Mouse (Mus musculus): ENCODE data around the gene Astn2. TPM values are rescaled to one million over a fixed set of nuclear protein-coding genes. Genes with fewer than 3 reads are reported as not detected.

Gene Astn2
- polyA plus RNA-seq, 1 experiment: 1.1 TPM

DNA sequence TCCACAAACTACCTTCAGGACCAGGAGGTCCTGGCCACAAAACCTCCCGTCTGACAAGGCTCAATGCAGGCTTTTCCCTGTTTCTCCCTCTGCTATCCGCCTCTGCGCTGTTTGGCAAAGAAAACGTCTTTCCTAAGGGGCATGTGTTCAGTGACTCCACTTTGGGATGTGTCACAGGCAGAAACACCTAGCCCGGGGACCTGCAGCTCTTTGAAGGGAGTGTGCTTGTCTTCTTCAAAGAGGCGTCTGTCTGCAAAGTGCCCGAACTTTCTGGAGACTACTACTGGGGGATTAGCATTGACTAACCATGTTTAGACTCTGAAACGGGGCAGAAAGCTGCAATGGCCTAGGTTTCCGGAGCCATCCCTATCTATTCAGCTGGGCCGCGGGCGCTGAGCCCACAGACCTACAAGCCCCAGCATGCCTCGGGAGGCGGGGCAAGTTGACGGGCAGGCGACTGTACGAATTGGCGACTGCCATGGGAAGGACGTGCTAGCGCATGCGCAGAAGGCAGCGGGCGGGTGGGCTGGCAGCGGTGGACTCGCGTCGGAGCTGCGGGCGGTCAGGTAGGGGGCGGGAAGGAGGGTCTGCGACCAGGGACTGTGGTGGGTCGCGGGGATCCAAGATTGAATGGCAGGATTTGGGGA is 799.8 kb downstream of the Astn2 start, which contains the start of gene Trim32:
Trim32 (plus strand) TSS at position 483 of the 647 bp plus-strand sequence.
- Histone ChIP-seq H3K4me1 (ENCODE audit: control insufficient read depth, insufficient read depth, low read length) (no peaks in the 10 kb centered on the region; the same call in 1 of the 2 replicates), H3K4me3 (replicated peaks; ENCODE audit: control insufficient read depth, low read depth, low read length) (peak within 1 kb of the TSS; percentile 89), H3K27ac (ENCODE audit: control insufficient read depth, insufficient read depth, low read depth, low read length, poor library complexity) (no peak within 1 kb of the TSS)
- WGBS: 7% methylated on average over 33 of the region's 33 CpGs
- TF ChIP-seq POLR2A (IDR thresholded peaks at IDR 0.05; ENCODE audit: borderline replicate concordance, control insufficient read depth, low read depth, low read length): peak; percentile 45; the same call in 1 of the 2 replicates
- TF ChIP-seq CTCF (IDR thresholded peaks at IDR 0.05; ENCODE audit: control insufficient read depth, insufficient read depth, low read length): no peak

DNA sequence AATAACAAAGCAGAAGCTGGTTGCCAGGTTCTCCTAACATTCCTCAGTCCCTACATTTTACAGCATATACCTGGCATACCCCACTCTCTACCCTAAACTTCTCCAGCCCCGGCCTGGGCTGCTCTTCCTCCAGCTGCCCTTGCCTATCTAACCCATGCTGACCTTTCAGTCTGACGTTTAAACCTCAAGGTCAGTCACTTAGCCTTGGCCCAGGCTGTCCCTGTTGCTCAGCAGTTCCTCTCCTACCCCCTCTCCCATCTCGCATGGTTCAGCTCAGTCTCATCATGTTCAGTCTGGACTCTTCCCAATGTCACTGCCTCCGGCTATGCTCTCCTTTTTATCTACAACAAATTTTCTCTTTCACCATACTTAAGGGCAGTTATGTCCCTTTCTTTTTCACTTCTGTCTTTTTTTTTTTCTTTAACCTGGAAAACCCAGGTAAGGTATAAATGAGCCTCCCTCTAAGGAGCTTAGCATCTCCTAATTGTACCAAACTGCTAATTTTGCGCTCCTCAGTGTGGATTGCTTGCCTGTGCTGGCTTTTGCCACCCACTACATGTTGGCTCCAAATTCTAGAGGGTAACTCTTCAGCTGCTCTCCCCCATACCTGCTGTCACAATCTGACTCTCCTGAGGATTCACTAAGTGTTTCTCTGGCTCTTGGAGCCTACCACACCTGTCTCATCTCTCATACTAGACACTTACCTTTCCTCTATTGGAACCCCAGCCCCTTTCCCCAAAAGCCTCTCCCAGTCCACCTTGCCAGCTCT is 809.6 kb downstream of the Astn2 start:
- no peak for TF ChIP-seq CTCF (IDR thresholded peaks at IDR 0.05; ENCODE audit: control insufficient read depth, insufficient read depth, low read length)
- H3K27ac ChIP-seq (ENCODE audit: control insufficient read depth, insufficient read depth, low read depth, low read length, poor library complexity): no peak overlapping the region
- H3K4me1 ChIP-seq (ENCODE audit: control insufficient read depth, insufficient read depth, low read length): no peaks in the 10 kb centered on the region
- H3K4me3 ChIP-seq (replicated peaks; ENCODE audit: control insufficient read depth, low read depth, low read length): no peak overlapping the region
- WGBS: 65% methylated on average over 5 of the region's 5 CpGs

GRCm38 (mm10) chr4:65589780-65590179 is 814.6 kb downstream of the Astn2 start:
- Histone ChIP-seq H3K4me3 (replicated peaks; ENCODE audit: control insufficient read depth, low read depth, low read length) (no peak overlapping the region), H3K4me1 (ENCODE audit: control insufficient read depth, insufficient read depth, low read length) (no peaks in the 10 kb centered on the region), H3K27ac (ENCODE audit: control insufficient read depth, insufficient read depth, low read depth, low read length, poor library complexity) (no peak overlapping the region)
- TF ChIP-seq CTCF (IDR thresholded peaks at IDR 0.05; ENCODE audit: control insufficient read depth, insufficient read depth, low read length) (no peak), POLR2A (IDR thresholded peaks at IDR 0.05; ENCODE audit: borderline replicate concordance, control insufficient read depth, low read depth, low read length) (no peak)

GRCm38 (mm10) chr4:65586947-65587346 is 817.5 kb downstream of the Astn2 start:
- no peaks in the 10 kb centered on the region for H3K4me1 ChIP-seq (ENCODE audit: control insufficient read depth, insufficient read depth, low read length)
- H3K27ac ChIP-seq (ENCODE audit: control insufficient read depth, insufficient read depth, low read depth, low read length, poor library complexity): no peak overlapping the region
- TF ChIP-seq CTCF (IDR thresholded peaks at IDR 0.05; ENCODE audit: control insufficient read depth, insufficient read depth, low read length): no peak
- no peak for TF ChIP-seq POLR2A (IDR thresholded peaks at IDR 0.05; ENCODE audit: borderline replicate concordance, control insufficient read depth, low read depth, low read length)
- no peak overlapping the region for H3K4me3 ChIP-seq (replicated peaks; ENCODE audit: control insufficient read depth, low read depth, low read length)
- WGBS: 70% methylated on average over 5 of the region's 5 CpGs

DNA sequence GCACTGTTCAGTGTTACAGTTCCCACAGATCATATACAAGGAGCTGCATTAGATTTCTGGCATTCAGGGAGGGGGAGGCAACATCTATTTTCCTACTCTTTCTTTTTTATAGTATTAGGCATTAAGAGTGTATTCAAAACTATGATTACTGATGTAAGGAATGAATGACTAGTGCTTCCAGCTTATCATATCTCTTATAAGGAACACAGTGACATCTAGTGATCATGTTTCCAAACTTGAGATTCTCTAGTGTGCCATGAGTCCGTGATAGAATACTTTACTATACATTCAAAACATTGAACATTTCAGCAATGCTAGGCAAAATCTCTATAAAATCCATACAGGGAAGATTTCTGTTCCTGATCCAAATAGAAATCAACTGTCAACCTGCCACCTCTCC is 824.2 kb downstream of the Astn2 start:
- TF ChIP-seq CTCF (IDR thresholded peaks at IDR 0.05; ENCODE audit: control insufficient read depth, insufficient read depth, low read length) (no peak), POLR2A (IDR thresholded peaks at IDR 0.05; ENCODE audit: borderline replicate concordance, control insufficient read depth, low read depth, low read length) (no peak)
- H3K4me3 ChIP-seq (replicated peaks; ENCODE audit: control insufficient read depth, low read depth, low read length): no peak overlapping the region
- WGBS: 50% methylated on average over 1 of the region's 1 CpGs
- no peak overlapping the region for H3K27ac ChIP-seq (ENCODE audit: control insufficient read depth, insufficient read depth, low read depth, low read length, poor library complexity)
- no peaks in the 10 kb centered on the region for H3K4me1 ChIP-seq (ENCODE audit: control insufficient read depth, insufficient read depth, low read length)

DNA sequence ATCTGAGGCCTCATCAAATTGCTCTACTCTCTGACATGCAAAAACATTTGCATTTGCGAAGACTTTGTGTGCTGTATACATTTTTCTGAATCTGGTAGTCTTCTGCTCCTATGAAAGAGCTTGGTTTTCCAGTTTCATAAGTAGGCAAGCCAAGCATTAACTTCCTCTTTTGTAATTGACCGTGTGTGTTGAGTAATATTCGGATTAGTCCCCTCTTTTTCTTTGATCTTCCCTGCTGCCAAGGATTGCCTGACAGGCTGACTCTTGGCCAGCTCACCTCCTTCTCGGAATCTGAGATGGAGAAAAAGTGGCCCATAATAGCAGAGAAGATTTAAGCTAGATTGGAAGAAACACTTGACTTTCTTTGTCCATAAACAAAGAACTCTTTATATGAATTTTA is 838.9 kb downstream of the Astn2 start:
- Histone ChIP-seq H3K4me1 (ENCODE audit: control insufficient read depth, insufficient read depth, low read length) (no peaks in the 10 kb centered on the region), H3K4me3 (replicated peaks; ENCODE audit: control insufficient read depth, low read depth, low read length) (no peak overlapping the region), H3K27ac (ENCODE audit: control insufficient read depth, insufficient read depth, low read depth, low read length, poor library complexity) (no peak overlapping the region)
- TF ChIP-seq POLR2A (IDR thresholded peaks at IDR 0.05; ENCODE audit: borderline replicate concordance, control insufficient read depth, low read depth, low read length) (no peak), CTCF (IDR thresholded peaks at IDR 0.05; ENCODE audit: control insufficient read depth, insufficient read depth, low read length) (no peak)
- 31% methylated on average over 4 of the region's 4 CpGs for whole genome bisulfite sequencing

DNA sequence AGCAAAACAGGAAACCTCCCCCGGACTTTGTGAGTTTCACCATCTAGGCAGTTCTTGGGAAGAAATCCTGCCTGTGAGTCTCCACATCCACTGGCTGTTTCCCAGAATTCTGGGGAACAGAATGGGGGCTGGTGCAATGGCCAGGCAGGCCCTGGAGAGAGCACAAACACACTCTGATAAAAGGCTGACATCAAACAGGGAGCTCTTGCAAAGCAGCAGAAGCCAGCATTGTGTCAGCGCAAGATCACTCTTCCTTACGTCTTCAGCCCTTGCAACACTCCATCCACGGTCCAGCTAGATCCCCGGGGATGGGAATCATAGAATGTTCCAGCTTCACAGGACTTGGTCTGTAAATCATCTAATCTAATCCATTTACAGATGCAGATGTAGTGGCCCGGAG is 855.9 kb downstream of the Astn2 start:
- 76% methylated on average over 6 of the region's 6 CpGs for WGBS
- Histone ChIP-seq H3K27ac (ENCODE audit: control insufficient read depth, insufficient read depth, low read depth, low read length, poor library complexity) (no peak overlapping the region), H3K4me1 (ENCODE audit: control insufficient read depth, insufficient read depth, low read length) (no peaks in the 10 kb centered on the region), H3K4me3 (replicated peaks; ENCODE audit: control insufficient read depth, low read depth, low read length) (no peak overlapping the region)
- no peak for TF ChIP-seq CTCF (IDR thresholded peaks at IDR 0.05; ENCODE audit: control insufficient read depth, insufficient read depth, low read length)
- TF ChIP-seq POLR2A (IDR thresholded peaks at IDR 0.05; ENCODE audit: borderline replicate concordance, control insufficient read depth, low read depth, low read length): no peak

DNA sequence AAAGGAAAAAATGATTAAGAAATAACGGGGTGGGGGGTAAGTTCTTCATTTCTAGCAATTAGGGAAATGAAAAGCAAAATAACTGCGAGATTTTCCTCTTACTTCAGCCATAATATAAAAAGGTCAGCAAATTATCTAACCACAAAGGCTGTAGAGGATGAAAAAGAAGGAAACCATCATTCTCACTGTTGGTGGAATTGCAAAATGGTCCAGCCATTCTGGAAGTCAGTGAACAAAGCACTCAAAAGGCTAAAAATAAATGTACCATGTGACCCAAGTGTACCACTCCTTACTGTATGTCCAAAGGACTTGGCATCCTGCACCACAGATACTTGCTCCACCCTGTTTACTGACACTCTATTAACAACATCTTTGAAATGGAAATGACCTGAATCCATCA is 858.8 kb downstream of the Astn2 start:
- Histone ChIP-seq H3K27ac (ENCODE audit: control insufficient read depth, insufficient read depth, low read depth, low read length, poor library complexity) (no peak overlapping the region), H3K4me3 (replicated peaks; ENCODE audit: control insufficient read depth, low read depth, low read length) (no peak overlapping the region), H3K4me1 (ENCODE audit: control insufficient read depth, insufficient read depth, low read length) (no peaks in the 10 kb centered on the region)
- WGBS: 33% methylated on average over 2 of the region's 2 CpGs
- TF ChIP-seq CTCF (IDR thresholded peaks at IDR 0.05; ENCODE audit: control insufficient read depth, insufficient read depth, low read length): no peak
- TF ChIP-seq POLR2A (IDR thresholded peaks at IDR 0.05; ENCODE audit: borderline replicate concordance, control insufficient read depth, low read depth, low read length): no peak

All from bone marrow, adult 2 months (tissue).